Mouse (Mus musculus) thymus, adult 2 months (tissue): ENCODE measurements around the gene Elf1. TPM values are rescaled to one million over a fixed set of nuclear protein-coding genes. Genes with fewer than 3 reads are reported as not detected.

Source experiments
- DNase-seq: peaks from one replicate; pipeline ENCODE4 v3.0.0; 2021
- H3K27ac ChIP-seq: fragments of 200-500 bp; 2 replicates; pipeline ENCODE4 v1.5.1; 2012; ENCODE audit warnings: low read length, control low read depth; ENCODE audit not compliant: control insufficient read depth, insufficient read depth
- H3K27me3 ChIP-seq: fragments of 200-500 bp; 2 replicates; pipeline ENCODE4 v1.6.1; 2012; ENCODE audit warnings: mild to moderate bottlenecking, low read length, moderate library complexity, mixed read lengths; ENCODE audit not compliant: control insufficient read depth, insufficient read depth
- H3K36me3 ChIP-seq: fragments of 200-500 bp; 2 replicates; pipeline ENCODE4 v1.6.1; 2012; ENCODE audit warnings: mild to moderate bottlenecking, low read length, moderate library complexity; ENCODE audit not compliant: control insufficient read depth, insufficient read depth
- H3K4me1 ChIP-seq: fragments of 200-500 bp; replicated peaks from 2 replicates; pipeline ENCODE4 v1.6.1; 2012; ENCODE audit warnings: low read length; ENCODE audit not compliant: control insufficient read depth, insufficient read depth
- H3K4me3 ChIP-seq: fragments of 200-500 bp; 2 replicates; pipeline ENCODE4 v1.5.1; 2012; ENCODE audit warnings: mild to moderate bottlenecking, low read length, control low read depth, moderate library complexity; ENCODE audit not compliant: control insufficient read depth, insufficient read depth
- CTCF ChIP-seq: fragments of 200-500 bp; IDR thresholded peaks from 2 replicates; pipeline ENCODE4 v1.5.1; 2012; ENCODE audit warnings: mild to moderate bottlenecking, control low read depth, low read length, moderate library complexity, borderline replicate concordance; ENCODE audit not compliant: control insufficient read depth, poor library complexity, insufficient read depth; ENCODE audit errors: extremely low read depth
- POLR2A ChIP-seq: fragments of 200-500 bp; IDR thresholded peaks from 2 replicates; pipeline ENCODE4 v1.6.1; 2012; ENCODE audit warnings: mild to moderate bottlenecking, low read length, control low read depth, moderate library complexity; ENCODE audit not compliant: control insufficient read depth, poor library complexity, insufficient read depth; ENCODE audit errors: extremely low read depth
- WGBS: fragments of 180-500 bp; shearing (Covaris S2); methylation state at CpG from one replicate; pipeline ENCODE4 v1.1.7; 2018; 5-methylcytosine and 5-hydroxymethylcytosine counted together
- polyA plus RNA-seq: library from polyadenylated mRNA; depleted of rRNA; stranded (reverse); fragments of >200 nt; gene quantifications from 2 replicates; pipeline ENCODE4 v1.2.3, GENCODE M21; 2012; rRNA removed

Elf1 gene
- polyA plus RNA-seq, 1 experiment, result 71.4 TPM

- H3K27me3 ChIP-seq, result no peaks in the 10 kb centered on the region
- DNase-seq, result no peak
- no peaks in the 10 kb centered on the region for H3K4me1 ChIP-seq
- H3K27ac ChIP-seq, result no peak overlapping the region
- H3K4me3 ChIP-seq, result no peak overlapping the region
- TF ChIP-seq POLR2A (no peak), CTCF (no peak)
- 98% methylated on average over 3 of the region's 3 CpGs for WGBS
- peaks cover 58% of the 10 kb centered on the region for H3K36me3 ChIP-seq
These were observed 125.9 kb downstream of the Elf1 start for GRCm38 (mm10) chr14:79606867-79607266.

GRCm38 (mm10) chr14:79607352-79607751 lies 126.4 kb downstream of the Elf1 start:
- H3K36me3 ChIP-seq, result peaks cover 57% of the 10 kb centered on the region
- no peaks in the 10 kb centered on the region for H3K27me3 ChIP-seq
- TF ChIP-seq CTCF, result no peak
- TF ChIP-seq POLR2A, result no peak
- DNase-seq, result no peak
- H3K4me3 ChIP-seq, result no peak overlapping the region
- 98% methylated on average over 4 of the region's 4 CpGs for WGBS
- H3K27ac ChIP-seq, result no peak overlapping the region
- H3K4me1 ChIP-seq, result no peaks in the 10 kb centered on the region

DNA sequence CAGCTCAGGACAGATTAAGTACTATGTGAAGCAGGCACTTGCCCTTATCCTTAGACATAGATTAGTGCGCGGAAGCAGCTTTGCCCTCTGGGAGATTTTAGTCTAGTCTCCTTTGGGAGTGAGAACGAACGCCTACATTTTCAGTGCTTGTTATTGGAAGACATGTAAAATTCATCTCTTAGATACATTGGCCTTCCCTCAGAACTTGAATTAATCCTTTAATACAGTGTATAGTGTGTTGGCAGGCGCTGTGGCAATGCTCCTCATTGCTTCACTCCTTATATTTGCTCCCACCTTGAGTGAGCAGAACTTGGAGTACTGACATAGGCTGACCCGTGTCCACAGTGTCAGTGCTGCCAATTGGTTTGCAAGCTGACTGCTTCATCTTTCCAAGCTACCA lies 127.3 kb downstream of the Elf1 start:
- DNase-seq, result no peak
- H3K27ac ChIP-seq, result no peak overlapping the region
- no peak for TF ChIP-seq POLR2A
- TF ChIP-seq CTCF, result no peak
- H3K4me3 ChIP-seq, result no peak overlapping the region
- WGBS, result 97% methylated on average over 6 of the region's 6 CpGs
- H3K36me3 ChIP-seq, result peaks cover 54% of the 10 kb centered on the region
- no peaks in the 10 kb centered on the region for H3K4me1 ChIP-seq
- no peaks in the 10 kb centered on the region for H3K27me3 ChIP-seq

DNA sequence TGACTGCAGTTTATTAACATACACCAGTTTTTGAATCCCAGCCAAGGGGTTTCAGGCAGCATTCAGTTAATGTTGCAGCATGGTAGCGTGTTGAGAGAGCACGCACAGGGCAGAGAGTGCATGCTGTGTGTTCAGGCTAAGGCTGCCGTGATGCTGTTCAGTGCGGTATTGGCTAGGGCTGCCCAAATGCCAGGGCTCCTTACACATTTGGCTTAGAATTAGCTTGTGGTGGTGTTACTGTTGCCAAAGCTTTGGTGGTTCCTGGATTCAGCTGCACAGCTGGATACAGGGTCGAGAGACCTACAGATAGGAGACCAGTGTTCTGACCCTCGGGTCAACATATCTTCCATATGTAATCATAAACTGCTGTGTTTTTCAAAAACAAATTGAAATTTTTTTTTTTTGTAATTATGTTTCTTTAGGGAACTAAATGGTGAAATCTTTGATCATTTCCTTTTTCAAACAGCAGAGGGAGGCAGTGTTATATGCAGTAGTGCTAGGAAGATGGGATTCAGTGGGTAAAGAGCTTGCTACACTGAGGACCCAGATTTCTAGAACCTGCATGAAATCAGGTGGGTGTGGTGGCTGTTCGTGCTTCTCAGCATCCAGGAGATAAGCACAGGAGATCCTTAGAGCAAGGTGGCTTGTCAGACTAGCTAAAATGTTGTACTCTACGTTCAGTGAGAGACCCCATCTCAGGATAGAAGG lies 136.3 kb downstream of the Elf1 start:
- Histone ChIP-seq H3K4me3 (no peak overlapping the region), H3K36me3 (peaks cover 29% of the 10 kb centered on the region), H3K27ac (no peak overlapping the region), H3K4me1 (no peaks in the 10 kb centered on the region), H3K27me3 (no peaks in the 10 kb centered on the region)
- WGBS, result 94% methylated on average over 8 of the region's 8 CpGs
- TF ChIP-seq POLR2A (no peak), CTCF (no peak)
- DNase-seq, result no peak

DNA sequence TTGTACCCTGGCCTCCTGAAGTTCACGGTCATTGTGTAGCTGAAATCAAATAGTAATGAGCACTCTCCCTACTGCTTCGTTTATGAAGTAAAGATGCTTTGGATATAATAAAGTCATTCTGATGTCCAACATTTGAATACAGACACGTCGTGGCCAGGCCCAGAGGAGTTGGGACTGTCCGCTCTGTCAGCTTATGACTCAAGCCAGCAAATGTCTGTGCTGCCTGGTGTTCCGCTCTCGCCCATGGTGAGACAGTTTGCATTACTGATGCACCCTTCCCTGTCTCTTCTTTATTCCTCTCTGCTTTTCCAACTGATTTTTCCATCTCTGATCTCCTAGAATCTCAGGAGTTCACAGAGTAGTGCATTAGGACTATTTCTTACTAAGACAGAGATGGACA lies 138.8 kb downstream of the Elf1 start:
- no peaks in the 10 kb centered on the region for H3K4me1 ChIP-seq
- no peak for TF ChIP-seq CTCF
- TF ChIP-seq POLR2A, result no peak
- H3K27me3 ChIP-seq, result no peaks in the 10 kb centered on the region
- DNase-seq, result no peak
- H3K4me3 ChIP-seq, result no peak overlapping the region
- whole genome bisulfite sequencing, result over 99% methylated on average over 7 of the region's 7 CpGs
- peaks cover 25% of the 10 kb centered on the region for H3K36me3 ChIP-seq
- no peak overlapping the region for H3K27ac ChIP-seq

GRCm38 (mm10) chr14:79621143-79621542 lies 140.1 kb downstream of the Elf1 start:
- H3K36me3 ChIP-seq, result peaks cover 39% of the 10 kb centered on the region
- H3K27me3 ChIP-seq, result no peaks in the 10 kb centered on the region
- no peak overlapping the region for H3K27ac ChIP-seq
- TF ChIP-seq POLR2A (no peak), CTCF (no peak)
- H3K4me1 ChIP-seq, result no peaks in the 10 kb centered on the region
- WGBS, result 92% methylated on average over 3 of the region's 3 CpGs
- no peak for DNase-seq
- H3K4me3 ChIP-seq, result no peak overlapping the region

Other genes with a start within 250 kb of the Elf1 start
- gene Zfp957, start 233.8 kb upstream of the Elf1 start, polyA plus RNA-seq, result not detected in 2 replicates
- gene Rgcc, start 179.5 kb upstream of the Elf1 start, polyA plus RNA-seq, result 880 and 889 TPM in 2 replicates
- gene Naa16, start 90.4 kb upstream of the Elf1 start, polyA plus RNA-seq, result 7.7 and 11.2 TPM in 2 replicates
- 1.5 and 1.6 TPM in 2 replicates for gene Mtrf1, start 83.4 kb upstream of the Elf1 start, polyA plus RNA-seq
- gene Kbtbd7, start 54.7 kb upstream of the Elf1 start, polyA plus RNA-seq, result 8.9 and 10.1 TPM in 2 replicates
- 6.8 and 9.7 TPM in 2 replicates for gene Kbtbd6, start 29.4 kb upstream of the Elf1 start, polyA plus RNA-seq
- 7.3 TPM in 2 replicates for gene Wbp4, start 326 bp downstream of the Elf1 start, polyA plus RNA-seq
- 6.2 and 10.2 TPM in 2 replicates for gene Sugt1, start 106.5 kb downstream of the Elf1 start, polyA plus RNA-seq
- 1.2 and 1.4 TPM in 2 replicates for gene Cnmd, start 181.0 kb downstream of the Elf1 start, polyA plus RNA-seq